Mouse (Mus musculus) heart, adult 2 months (tissue): Measurements from ENCODE around the gene Dnajb4. TPM values are rescaled to one million over a fixed set of nuclear protein-coding genes. Genes with fewer than 3 reads are reported as not detected.
"Not testable (repeated sequence)": the region's sequence is repeated elsewhere in the genome, so short reads cannot be mapped to it uniquely, and the experiment has no call there.

Experiments
- DNase-seq, 2 experiments: peaks; one replicate each; pipeline ENCODE4 v3.0.0; 2021
- H3K27ac ChIP-seq: fragments of 200-600 bp; 2 replicates; pipeline ENCODE4 v1.8.1; 2022
- H3K27me3 ChIP-seq: fragments of 200-500 bp; 2 replicates; pipeline ENCODE4 v1.6.1; 2012; ENCODE audit warnings: mild to moderate bottlenecking, low read length, inconsistent platforms, mixed read lengths; ENCODE audit not compliant: control insufficient read depth, insufficient read depth
- H3K36me3 ChIP-seq: fragments of 200-500 bp; 2 replicates; pipeline ENCODE4 v1.6.1; 2012; ENCODE audit warnings: low read length, inconsistent platforms; ENCODE audit not compliant: control insufficient read depth, insufficient read depth
- H3K4me1 ChIP-seq: fragments of 200-500 bp; 2 replicates; pipeline ENCODE4 v1.6.1; 2011; ENCODE audit warnings: low read length; ENCODE audit not compliant: control insufficient read depth, insufficient read depth
- H3K4me3 ChIP-seq: fragments of 200-600 bp; 2 replicates; pipeline ENCODE4 v1.8.1; 2022
- H3K79me2 ChIP-seq: fragments of 200-500 bp; replicated peaks from 2 replicates; pipeline ENCODE4 v1.6.1; 2012; ENCODE audit warnings: mild to moderate bottlenecking, inconsistent platforms, low read length, moderate library complexity, mixed read lengths; ENCODE audit not compliant: control insufficient read depth, insufficient read depth
- H3K9ac ChIP-seq: fragments of 200-500 bp; 2 replicates; pipeline ENCODE4 v1.6.1; 2012; ENCODE audit warnings: low read depth, mild to moderate bottlenecking, control low read depth, inconsistent platforms, low read length, mixed read lengths
- CTCF ChIP-seq: fragments of 200-600 bp; IDR thresholded peaks from 2 replicates; pipeline ENCODE4 v1.8.1; 2022; ENCODE audit warnings: antibody characterized with exemption, mild to moderate bottlenecking, moderate library complexity
- EP300 ChIP-seq: fragments of 200-500 bp; IDR thresholded peaks from 2 replicates; pipeline ENCODE4 v1.6.1; 2011; ENCODE audit warnings: low read depth, low read length, control low read depth; ENCODE audit not compliant: insufficient read depth
- POLR2A ChIP-seq: fragments of 200-500 bp; IDR thresholded peaks from 2 replicates; pipeline ENCODE4 v1.6.1; 2011; ENCODE audit warnings: mild to moderate bottlenecking, low read depth, low read length, control low read depth; ENCODE audit not compliant: insufficient read depth
- WGBS: fragments of 180-500 bp; shearing (Covaris S2); methylation state at CpG from one replicate; pipeline ENCODE4 v1.1.7; 2018; 5-methylcytosine and 5-hydroxymethylcytosine counted together
- intact Hi-C: fragments of 180-260 bp; cut with DNase I; formaldehyde crosslinking; loops from one replicate; pipeline ENCODE4 v1.15.1; 2025
- polyA plus RNA-seq: library from polyadenylated mRNA; depleted of rRNA; stranded (reverse); fragments of >200 nt; gene quantifications from 2 replicates; pipeline ENCODE4 v1.2.3, GENCODE M21; 2012; rRNA removed
- total RNA-seq, 2 experiments: library from RNA; stranded (reverse); gene quantifications; 2 replicates each; pipeline ENCODE4 v1.2.3; 2021

The Dnajb4 gene
- total and polyA plus RNA-seq, 3 experiments, result 18.1 to 102 (median 98.4) TPM

DNA sequence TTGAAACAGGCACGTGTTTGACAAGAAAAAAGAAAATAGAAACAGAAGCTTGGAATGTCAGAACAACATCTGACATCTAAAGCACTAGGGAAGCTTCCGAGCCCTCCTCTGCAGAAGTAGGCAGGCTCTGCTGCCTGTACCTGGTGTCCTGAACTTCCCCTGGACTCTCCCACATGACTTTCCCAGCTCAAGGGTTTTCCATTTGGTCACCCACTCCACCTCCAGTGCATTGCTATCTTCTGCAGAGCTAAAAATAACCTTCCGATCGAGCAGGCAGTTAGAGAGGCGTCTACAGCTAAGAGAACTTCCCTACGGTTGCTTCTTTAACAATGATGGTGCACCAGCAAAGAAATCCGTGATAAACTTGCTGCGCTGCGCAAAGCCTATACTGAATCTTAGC is 76.5 kb downstream of the Dnajb4 start:
- WGBS, result 19% methylated on average over 9 of the region's 9 CpGs
- Histone ChIP-seq H3K4me3 (no peak overlapping the region), H3K27me3 (no peaks in the 10 kb centered on the region), H3K4me1 (peaks cover 2% of the 10 kb centered on the region; the same call in 1 of the 2 replicates), H3K36me3 (no peaks in the 10 kb centered on the region), H3K9ac (peak overlapping the region; percentile 19), H3K27ac (peak overlapping the region; percentile 94), H3K79me2 (no peaks in the 10 kb centered on the region)
- peak; percentile 27 to 76 for DNase-seq
- no peak for TF ChIP-seq CTCF
- TF ChIP-seq EP300, result peak; percentile 98
- TF ChIP-seq POLR2A, result peak; percentile 52; the same call in 1 of the 2 replicates
- intact Hi-C loops, result no loop called here

DNA sequence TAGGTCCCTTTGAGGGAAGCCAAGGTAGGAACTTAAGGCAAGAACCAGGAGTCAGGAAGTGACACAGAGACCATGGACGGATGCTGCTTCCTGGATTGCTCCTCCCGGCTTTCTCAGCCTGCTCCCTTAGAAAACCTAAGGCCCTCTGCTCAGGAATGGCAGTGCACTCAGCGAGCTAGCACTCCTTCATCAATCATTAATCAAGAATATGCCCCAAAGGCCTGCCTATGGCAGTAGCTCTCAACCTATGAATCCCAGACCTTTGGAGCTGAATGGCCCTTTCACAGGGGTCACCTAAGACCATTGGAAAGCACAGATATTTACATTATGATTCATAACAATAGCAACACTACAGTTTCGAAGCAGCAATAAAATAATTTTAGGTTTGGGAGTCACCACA is 79.1 kb downstream of the Dnajb4 start:
- Histone ChIP-seq H3K4me1 (peaks cover 2% of the 10 kb centered on the region; the same call in 1 of the 2 replicates), H3K36me3 (no peaks in the 10 kb centered on the region), H3K79me2 (no peaks in the 10 kb centered on the region), H3K9ac (no peak overlapping the region), H3K4me3 (no peak overlapping the region), H3K27ac (no peak overlapping the region), H3K27me3 (no peaks in the 10 kb centered on the region)
- intact Hi-C loops, result no loop called here
- WGBS, result 82% methylated on average over 4 of the region's 4 CpGs
- peak in 1 of 2 experiments; percentile 12 for DNase-seq
- no peak for TF ChIP-seq EP300
- no peak for TF ChIP-seq POLR2A
- no peak for TF ChIP-seq CTCF

DNA sequence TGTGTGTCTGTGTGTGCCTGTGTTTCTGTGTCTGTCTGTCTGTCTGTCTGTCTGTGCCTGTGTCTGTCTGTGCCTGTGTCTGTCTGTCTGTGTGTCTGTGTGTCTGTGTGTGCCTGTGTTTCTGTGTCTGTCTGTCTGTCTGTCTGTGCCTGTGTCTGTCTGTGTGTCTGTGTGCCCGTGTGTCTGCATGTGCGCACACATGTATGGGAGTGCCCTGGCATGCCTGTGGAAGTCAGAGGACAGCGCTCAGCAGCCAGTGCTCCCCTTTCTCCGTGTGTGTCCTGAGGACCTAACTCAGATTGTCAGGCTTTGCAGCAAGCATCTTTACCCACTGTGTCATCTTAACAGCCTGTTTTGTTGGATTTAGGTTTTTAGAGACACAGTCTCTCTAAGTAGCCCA is 80.7 kb downstream of the Dnajb4 start:
- H3K4me1 ChIP-seq, H3K9ac ChIP-seq, H3K36me3 ChIP-seq, H3K27me3 ChIP-seq, H3K79me2 ChIP-seq, H3K4me3 ChIP-seq, H3K27ac ChIP-seq, intact Hi-C loops: not testable (repeated sequence)
- peak in 1 of 2 experiments; percentile 11 for DNase-seq
- WGBS, result 97% methylated on average over 4 of the region's 4 CpGs

DNA sequence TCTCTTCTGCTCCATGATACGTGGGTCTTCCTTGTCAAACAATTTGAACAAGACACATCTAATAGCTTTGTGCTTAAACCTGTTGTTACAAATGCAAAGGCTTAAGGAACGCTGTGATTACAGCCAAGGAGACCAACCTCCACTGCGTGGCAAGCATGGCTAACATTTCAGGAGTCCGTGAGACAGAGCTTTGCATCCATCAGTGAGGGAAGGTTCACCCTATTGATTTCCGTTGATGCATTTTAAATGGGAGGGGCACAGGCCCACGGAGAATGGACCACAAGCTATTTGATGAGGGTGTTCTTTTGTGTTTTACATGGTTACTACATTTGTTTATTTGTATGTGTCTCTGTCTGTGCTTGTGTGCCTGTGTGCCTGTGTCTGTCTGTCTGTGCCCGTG is 81.5 kb downstream of the Dnajb4 start:
- no peaks in the 10 kb centered on the region for H3K4me1 ChIP-seq
- peak in 1 of 2 experiments; percentile 7 for DNase-seq
- H3K27ac ChIP-seq, result no peak overlapping the region
- no peak overlapping the region for H3K4me3 ChIP-seq
- no peaks in the 10 kb centered on the region for H3K27me3 ChIP-seq
- no peak overlapping the region for H3K9ac ChIP-seq
- no peak for TF ChIP-seq EP300
- TF ChIP-seq POLR2A, result no peak
- intact Hi-C loops, result no loop called here
- WGBS, result 87% methylated on average over 7 of the region's 7 CpGs
- no peaks in the 10 kb centered on the region for H3K79me2 ChIP-seq
- no peaks in the 10 kb centered on the region for H3K36me3 ChIP-seq

Other genes starting within 250 kb of the Dnajb4 start
- 1 to 10 TPM; 3.5 to 6.1 TPM for gene Gipc2, start 44.1 kb downstream of the Dnajb4 start, total RNA-seq
- gene Gipc2, start 44.1 kb downstream of the Dnajb4 start, polyA plus RNA-seq, result 4.8 and 5.2 TPM in 2 replicates
- gene Fubp1, start 120 bp upstream of the Dnajb4 start, total RNA-seq, result 10 to 100 TPM; 54.2 to 58.0 TPM
- 39.4 and 61.3 TPM in 2 replicates for gene Fubp1, start 120 bp upstream of the Dnajb4 start, polyA plus RNA-seq
- gene Nexn, start 56.0 kb upstream of the Dnajb4 start, total RNA-seq, result 100 to 1,000 TPM; 316 to 339 TPM
- gene Nexn, start 56.0 kb upstream of the Dnajb4 start, polyA plus RNA-seq, result 16.4 and 27.2 TPM in 2 replicates
- gene Miga1, start 130.1 kb upstream of the Dnajb4 start, total RNA-seq, result 10 to 100 TPM; 11.0 to 12.6 TPM
- 4.2 and 10.2 TPM in 2 replicates for gene Miga1, start 130.1 kb upstream of the Dnajb4 start, polyA plus RNA-seq
- gene Usp33, start 136.2 kb upstream of the Dnajb4 start, total RNA-seq, result 10 to 100 TPM; 23.1 to 24.3 TPM
- gene Usp33, start 136.2 kb upstream of the Dnajb4 start, polyA plus RNA-seq, result 9.0 and 19.6 TPM in 2 replicates
- gene Zzz3, start 185.2 kb upstream of the Dnajb4 start, total RNA-seq, result 10 to 100 TPM; 20.8 to 23.1 TPM
- 10.4 and 16.6 TPM in 2 replicates for gene Zzz3, start 185.2 kb upstream of the Dnajb4 start, polyA plus RNA-seq